Mouse (Mus musculus) effector memory CD4-positive, alpha-beta T cell, adult 5 months (primary cell): ENCODE measurements around the gene Zmpste24. TPM values are rescaled to one million over a fixed set of nuclear protein-coding genes. Genes with fewer than 3 reads are reported as not detected.

Source experiments
- polyA plus RNA-seq: library from polyadenylated mRNA; unstranded; fragments of 100-300 nt; shearing (Covaris generic); gene quantifications from one replicate; pipeline ENCODE4 v1.2.1, GENCODE M21; 2017

Zmpste24 gene
- 36.1 TPM for polyA plus RNA-seq

GRCm38 (mm10) chr4:121097650-121098378 is at the start of gene Zmpste24:
TSS of gene Zmpste24 (minus strand) at chr4:121098241.

GRCm38 (mm10) chr4:121109126-121109525 is 11.1 kb upstream of the Zmpste24 start, which contains the start of gene Tmco2:
TSS of gene Tmco2 (minus strand) at chr4:121109226.

GRCm38 (mm10) chr4:121039331-121040115 is 58.5 kb downstream of the Zmpste24 start, which contains the start of gene Col9a2:
TSS of gene Col9a2 (plus strand) at chr4:121039385.

GRCm38 (mm10) chr4:121016928-121017657 is 80.9 kb downstream of the Zmpste24 start, which contains the start of gene Smap2:
TSS of gene Smap2 (minus strand) at chr4:121017247.

Other genes with a start within 250 kb of the Zmpste24 start
- 0.97 TPM for gene Rims3, start 243.4 kb downstream of the Zmpste24 start, polyA plus RNA-seq
- 8.6 TPM for gene Exo5, start 173.2 kb downstream of the Zmpste24 start, polyA plus RNA-seq
- 5.4 TPM for gene Zfp69, start 146.5 kb downstream of the Zmpste24 start, polyA plus RNA-seq
- gene Smap2, start 81.0 kb downstream of the Zmpste24 start, polyA plus RNA-seq, result 74.7 TPM
- not detected for gene Col9a2, start 58.9 kb downstream of the Zmpste24 start, polyA plus RNA-seq
- gene Tmco2, start 11.0 kb upstream of the Zmpste24 start, polyA plus RNA-seq, result not detected
- 81.6 TPM for gene Rlf, start 116.8 kb upstream of the Zmpste24 start, polyA plus RNA-seq
- not detected for gene Gm12888, start 226.7 kb upstream of the Zmpste24 start, polyA plus RNA-seq